Mouse (Mus musculus) MEL (cell line): ENCODE results near the gene Tmbim6. TPM values are rescaled to one million over a fixed set of nuclear protein-coding genes. Genes with fewer than 3 reads are reported as not detected.

Experiments used
- DNase-seq: peaks from one replicate; pipeline ENCODE4 v3.0.0; 2011; ENCODE audit warnings: low read depth, low spot score
- H3K27ac ChIP-seq: 2 replicates; pipeline ENCODE4 v1.5.1; 2012; ENCODE audit warnings: low read depth, mild to moderate bottlenecking, control low read depth, low read length, moderate library complexity; ENCODE audit not compliant: control insufficient read depth
- H3K27me3 ChIP-seq, 2 experiments: fragments of 150-350 bp in 1 of 2; sonication (generic) in 1 of 2; 2 replicates each; pipeline ENCODE4 v1.6.1; 2012; ENCODE audit warnings: low read length in 2 of 2, mild to moderate bottlenecking in 2 of 2, improper control_type of control experiment in 1 of 2, moderate library complexity in 1 of 2; ENCODE audit not compliant: insufficient read depth in 2 of 2, control insufficient read depth in 1 of 2
- H3K36me3 ChIP-seq, 2 experiments: 2 replicates each; pipeline ENCODE4 v1.6.1; 2012 to 2014; ENCODE audit warnings: low read length in 2 of 2, improper control_type of control experiment in 1 of 2, inconsistent platforms in 1 of 2, mild to moderate bottlenecking in 1 of 2; ENCODE audit not compliant: insufficient read depth in 2 of 2, control insufficient read depth in 1 of 2
- H3K4me1 ChIP-seq, 2 experiments: fragments of 150-350 bp in 1 of 2; sonication (generic) in 1 of 2; 2 replicates each; pipeline ENCODE4 v1.6.1; 2012; ENCODE audit warnings: low read length in 2 of 2, improper control_type of control experiment in 1 of 2, mild to moderate bottlenecking in 1 of 2; ENCODE audit not compliant: insufficient read depth in 2 of 2, control insufficient read depth in 1 of 2
- H3K4me3 ChIP-seq, 2 experiments: fragments of 150-350 bp in 1 of 2; sonication (generic) in 1 of 2; 2 replicates each; pipeline ENCODE4 v1.5.1; 2012; ENCODE audit warnings: low read depth in 2 of 2, low read length in 2 of 2, mild to moderate bottlenecking in 2 of 2, moderate library complexity in 2 of 2, control low read depth in 1 of 2, improper control_type of control experiment in 1 of 2; ENCODE audit not compliant: control insufficient read depth in 1 of 2, insufficient read depth in 1 of 2
- H3K79me2 ChIP-seq: 2 replicates; pipeline ENCODE4 v1.6.1; 2012; ENCODE audit warnings: mild to moderate bottlenecking, low read length, moderate library complexity; ENCODE audit not compliant: control insufficient read depth, poor library complexity, insufficient read depth
- H3K9ac ChIP-seq: 2 replicates; pipeline ENCODE4 v1.6.1; 2012; ENCODE audit warnings: low read depth, mild to moderate bottlenecking, control low read depth, low read length, moderate library complexity; ENCODE audit not compliant: control insufficient read depth, poor library complexity, severe bottlenecking
- H3K9me3 ChIP-seq: fragments of 150-350 bp; sonication (generic); replicated peaks from 2 replicates; pipeline ENCODE4 v1.6.1; 2012; ENCODE audit warnings: mild to moderate bottlenecking, low read length, improper control_type of control experiment, moderate library complexity; ENCODE audit not compliant: insufficient read depth
- CHD1 ChIP-seq: IDR thresholded peaks from 2 replicates; pipeline ENCODE4 v1.6.1; 2012; ENCODE audit warnings: low read depth, mild to moderate bottlenecking, inconsistent platforms, low read length, improper control_type of control experiment
- CHD2 ChIP-seq: IDR thresholded peaks from 2 replicates; pipeline ENCODE4 v1.6.1; 2011; ENCODE audit warnings: low read length, improper control_type of control experiment
- E2F4 ChIP-seq: IDR thresholded peaks from 2 replicates; pipeline ENCODE4 v1.6.1; 2011; ENCODE audit warnings: low read depth, low read length, improper control_type of control experiment, borderline replicate concordance
- EP300 ChIP-seq, 2 experiments: IDR thresholded peaks; 2 replicates each; pipeline ENCODE4 v1.6.1; 2011; ENCODE audit warnings: improper control_type of control experiment in 2 of 2, low read length in 2 of 2, low read depth in 1 of 2, mild to moderate bottlenecking in 1 of 2
- GATA1 ChIP-seq: IDR thresholded peaks from 2 replicates; pipeline ENCODE4 v1.6.1; 2011; ENCODE audit warnings: low read depth, low read length, improper control_type of control experiment
- JUND ChIP-seq: IDR thresholded peaks from 2 replicates; pipeline ENCODE4 v1.6.1; 2011; ENCODE audit warnings: low read depth, mild to moderate bottlenecking, improper control_type of control experiment, low read length
- KAT2A ChIP-seq: conservative IDR thresholded peaks from 2 replicates; pipeline ENCODE4 v1.6.1; 2012; ENCODE audit warnings: low read depth, low read length, improper control_type of control experiment, inconsistent platforms
- MAFK ChIP-seq: IDR thresholded peaks from 2 replicates; pipeline ENCODE4 v1.6.1; 2011; ENCODE audit warnings: low read depth, mild to moderate bottlenecking, low read length, improper control_type of control experiment, borderline replicate concordance
- MAX ChIP-seq: IDR thresholded peaks from 2 replicates; pipeline ENCODE4 v1.6.1; 2011; ENCODE audit warnings: low read length, improper control_type of control experiment
- MXI1 ChIP-seq: IDR thresholded peaks from 2 replicates; pipeline ENCODE4 v1.6.1; 2011; ENCODE audit warnings: mild to moderate bottlenecking, low read depth, low read length, improper control_type of control experiment
- MYB ChIP-seq: IDR thresholded peaks from 2 replicates; pipeline ENCODE4 v1.6.1; 2011; ENCODE audit warnings: mild to moderate bottlenecking, low read depth, low read length, improper control_type of control experiment
- MYC ChIP-seq: IDR thresholded peaks from 2 replicates; pipeline ENCODE4 v1.6.1; 2011; ENCODE audit warnings: low read depth, mild to moderate bottlenecking, low read length, improper control_type of control experiment, moderate library complexity
- POLR2A ChIP-seq, 2 experiments: IDR thresholded peaks; 2 replicates each; pipeline ENCODE4 v1.6.1; 2011 to 2012; ENCODE audit warnings: low read length in 2 of 2, mild to moderate bottlenecking in 2 of 2, control low read depth in 1 of 2, improper control_type of control experiment in 1 of 2, low read depth in 1 of 2, moderate library complexity in 1 of 2; ENCODE audit not compliant: control insufficient read depth in 1 of 2, insufficient read depth in 1 of 2, poor library complexity in 1 of 2
- TAL1 ChIP-seq: IDR thresholded peaks from 2 replicates; pipeline ENCODE4 v1.6.1; 2012; ENCODE audit warnings: mild to moderate bottlenecking, inconsistent platforms, low read length, moderate library complexity, mixed read lengths
- TBP ChIP-seq: IDR thresholded peaks from 2 replicates; pipeline ENCODE4 v1.8.0; 2011; ENCODE audit warnings: low read depth, low read length, improper control_type of control experiment
- UBTF ChIP-seq: IDR thresholded peaks from 2 replicates; pipeline ENCODE4 v1.6.1; 2012; ENCODE audit warnings: low read depth, mild to moderate bottlenecking, inconsistent platforms, low read length, improper control_type of control experiment, moderate library complexity, borderline replicate concordance; ENCODE audit not compliant: insufficient read depth
- ZC3H11A ChIP-seq: IDR thresholded peaks from 2 replicates; pipeline ENCODE4 v1.6.1; 2012; ENCODE audit warnings: low read depth, mild to moderate bottlenecking, inconsistent platforms, low read length, improper control_type of control experiment
- polyA plus RNA-seq, 2 experiments: library from polyadenylated mRNA; stranded (reverse) in 1 of 2; unstranded in 1 of 2; fragments of >175 nt in 1 of 2; fragments of >200 nt in 1 of 2; gene quantifications; 2 replicates each; pipeline versions ENCODE4 v1.2.1 to v1.2.4; 2012; ENCODE audit warnings: low replicate concordance in 2 of 2, low read depth in 1 of 2; ENCODE audit not compliant: insufficient read length in 2 of 2, insufficient read depth in 1 of 2, missing spikeins in 1 of 2
- total RNA-seq: library from RNA; depleted of rRNA; stranded (reverse); fragments of 300-350 nt; gene quantifications from 2 replicates; pipeline ENCODE4 v1.2.3, GENCODE M21; 2012

Tmbim6 gene
- total and polyA plus RNA-seq, 3 experiments, result 243 to 339 TPM; not detected in 1

DNA sequence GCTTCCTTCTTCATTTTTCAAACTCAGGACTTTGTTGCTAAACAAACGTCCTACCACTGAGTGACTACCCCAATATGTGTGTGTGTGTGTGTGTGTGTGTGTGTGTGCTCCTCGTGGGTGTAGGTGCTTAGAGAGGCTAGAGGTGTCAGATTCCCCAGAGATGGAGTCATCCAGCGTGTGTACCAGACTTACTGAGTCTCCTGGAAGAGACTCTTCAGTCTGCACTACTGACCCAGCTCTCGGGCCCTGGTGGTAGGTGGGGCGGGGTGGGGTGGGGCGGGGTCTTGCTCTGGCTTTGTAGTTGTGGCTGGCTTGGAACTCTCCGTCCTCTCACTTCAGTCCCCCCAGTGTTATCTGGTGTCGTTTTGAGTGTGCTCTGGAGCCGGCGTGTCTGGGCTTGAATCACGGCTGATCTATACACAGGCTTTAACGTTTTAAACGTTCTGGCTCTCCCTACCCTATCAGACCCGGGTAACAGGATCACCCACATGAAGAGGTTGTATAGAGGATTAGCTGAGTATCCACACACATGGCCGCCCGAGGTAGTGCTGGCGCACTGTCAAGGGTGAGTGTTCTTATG, 25.1 kb downstream of the Tmbim6 start:
- H3K27ac ChIP-seq, result no peak overlapping the region
- TF ChIP-seq MYC, result no peak
- TF ChIP-seq POLR2A (IDR thresholded peaks at IDR 0.05; ENCODE audit: control insufficient read depth in 1 of 2, insufficient read depth in 1 of 2, low read depth in 1 of 2, low read length in 2 of 2, poor library complexity in 1 of 2), result no peak
- no peak for TF ChIP-seq UBTF
- TF ChIP-seq MAFK, result no peak
- no peak for TF ChIP-seq MYB
- no peak for TF ChIP-seq ZC3H11A
- no peak for TF ChIP-seq TAL1
- TF ChIP-seq KAT2A, result no peak
- no peak for TF ChIP-seq MXI1
- TF ChIP-seq E2F4, result no peak
- TF ChIP-seq CHD1, result no peak
- no peak for TF ChIP-seq JUND
- TF ChIP-seq EP300 (IDR thresholded peaks at IDR 0.05; ENCODE audit: low read depth in 1 of 2, low read length in 2 of 2), result no peak
- TF ChIP-seq GATA1, result no peak
- no peak for TF ChIP-seq CHD2
- DNase-seq, result no peak
- no peak overlapping the region for H3K4me3 ChIP-seq
- no peaks in the 10 kb centered on the region for H3K36me3 ChIP-seq
- H3K27me3 ChIP-seq, result no peaks in the 10 kb centered on the region
- no peaks in the 10 kb centered on the region for H3K9me3 ChIP-seq
- H3K79me2 ChIP-seq, result no peaks in the 10 kb centered on the region
- H3K4me1 ChIP-seq, result peaks cover 0 to 5% of the 10 kb centered on the region in 2 experiments; a peak in 2 of 4 replicates
- H3K9ac ChIP-seq, result no peak overlapping the region

- peaks cover 0 to 5% of the 10 kb centered on the region in 2 experiments; a peak in 2 of 4 replicates for H3K4me1 ChIP-seq
- no peaks in the 10 kb centered on the region for H3K36me3 ChIP-seq
- no peaks in the 10 kb centered on the region for H3K27me3 ChIP-seq
- H3K79me2 ChIP-seq, result no peaks in the 10 kb centered on the region
- H3K9me3 ChIP-seq, result no peaks in the 10 kb centered on the region
- TF ChIP-seq TBP (no peak), MAX (no peak)
- H3K4me3 ChIP-seq, result no peak overlapping the region
- no peak for DNase-seq
- no peak overlapping the region for H3K9ac ChIP-seq
- H3K27ac ChIP-seq, result no peak overlapping the region
These were observed 27.4 kb downstream of the Tmbim6 start for GRCm38 (mm10) chr15:99420101-99420500.
